Mouse (Mus musculus) megakaryocyte, embryonic 14.5 days (primary cell): Measurements from ENCODE around the gene Nme9.

Experiments used
- FLI1 ChIP-seq: IDR thresholded peaks from 2 replicates; pipeline ENCODE4 v1.6.1; 2012; ENCODE audit warnings: low read length, inconsistent platforms, mixed read lengths
- GATA1 ChIP-seq: IDR thresholded peaks from 3 replicates; pipeline ENCODE4 v1.6.1; 2012; ENCODE audit warnings: mixed read lengths, low read length, inconsistent platforms, borderline replicate concordance

- no peak for TF ChIP-seq GATA1
- TF ChIP-seq FLI1: no peak
Observed at GRCm38 (mm10) chr9:99430806-99431205, 20.5 kb upstream of the Nme9 start.
